Mouse (Mus musculus): Measurements from ENCODE around the gene Serping1. TPM values are rescaled to one million over a fixed set of nuclear protein-coding genes. Genes with fewer than 3 reads are reported as not detected.
A peak's percentile ranks its signal among the peaks of the same experiment; 100 is the strongest.
"Not testable (repeated sequence)": the region's sequence is repeated elsewhere in the genome, so short reads cannot be mapped to it uniquely, and the experiment has no call there.

The Serping1 gene
- 1 to 10 TPM in 1 of 26 experiments, under 1 TPM in 1, not detected in 24; 0.25 to 3.7 TPM for total RNA-seq (2018; cell fraction: chromatin; rRNA removed)
- total RNA-seq (2018; cell fraction: cytosol; rRNA removed), result under 1 TPM in 9 of 26 experiments, not detected in 17; 0.09 to 0.33 (median 0.14) TPM
- 1 to 10 TPM in 1 of 26 experiments, under 1 TPM in 6, not detected in 19; 0.24 to 1.7 (median 0.42) TPM for total RNA-seq (2018; cell fraction: nucleus; rRNA removed)
- 0.07 TPM in 1 of 3 replicates, not detected in the others for polyA plus RNA-seq (2018)

- Histone ChIP-seq H3K79me2 (ENCODE audit: inconsistent target) (no peaks in the 10 kb centered on the region), H3K27ac (no peak within 1 kb of the TSS), H3K36me3 (ENCODE audit: inconsistent target) (no peaks in the 10 kb centered on the region), H3K4me3 (ENCODE audit: inconsistent target) (no peak within 1 kb of the TSS)
- 91% methylated on average over 7 of the region's 9 CpGs for WGBS (ENCODE audit: missing documents)
Measured at GRCm38 (mm10) chr2:84775241-84775640, at the start of gene Serping1. Gene Serping1 (minus strand): TSS chr2:84775444.

GRCm38 (mm10) chr2:84823237-84823636, 48.0 kb upstream of the Serping1 start:
- H3K4me3 ChIP-seq (ENCODE audit: inconsistent target), result no peak overlapping the region
- H3K27ac ChIP-seq, result no peak overlapping the region
- no peaks in the 10 kb centered on the region for H3K36me3 ChIP-seq (ENCODE audit: inconsistent target)
- 46% methylated on average over 2 of the region's 2 CpGs for WGBS (ENCODE audit: missing documents)
- H3K79me2 ChIP-seq (ENCODE audit: inconsistent target), result peaks cover 14% of the 10 kb centered on the region; the same call in 1 of the 2 replicates

- Histone ChIP-seq H3K79me2 (ENCODE audit: inconsistent target) (peaks cover 7% of the 10 kb centered on the region; the same call in 1 of the 2 replicates), H3K36me3 (ENCODE audit: inconsistent target) (no peaks in the 10 kb centered on the region), H3K27ac (no peak within 1 kb of the TSS), H3K4me3 (ENCODE audit: inconsistent target) (no peak within 1 kb of the TSS)
- 54% methylated on average over 13 of the region's 13 CpGs for WGBS (ENCODE audit: missing documents)
Measured at GRCm38 (mm10) chr2:84822552-84822951, 47.3 kb upstream of the Serping1 start, which contains the start of gene Smtnl1. Gene Smtnl1 (minus strand): TSS chr2:84822652.

- H3K36me3 ChIP-seq (ENCODE audit: inconsistent target), result no peaks in the 10 kb centered on the region
- no peaks in the 10 kb centered on the region for H3K79me2 ChIP-seq (ENCODE audit: inconsistent target)
- WGBS (ENCODE audit: missing documents), result 37% methylated on average over 3 of the region's 3 CpGs
- H3K4me3 ChIP-seq (ENCODE audit: inconsistent target), result no peak overlapping the region
- H3K27ac ChIP-seq, result no peak overlapping the region
Measured at GRCm38 (mm10) chr2:84819861-84820260, 44.6 kb upstream of the Serping1 start.

- Histone ChIP-seq H3K27ac (no peak overlapping the region), H3K79me2 (ENCODE audit: inconsistent target) (no peaks in the 10 kb centered on the region), H3K4me3 (ENCODE audit: inconsistent target) (no peak overlapping the region), H3K36me3 (ENCODE audit: inconsistent target) (peaks cover 17% of the 10 kb centered on the region)
- 95% methylated on average over 6 of the region's 6 CpGs for WGBS (ENCODE audit: missing documents)
Measured at GRCm38 (mm10) chr2:84812676-84813075, 37.4 kb upstream of the Serping1 start.

GRCm38 (mm10) chr2:84811880-84812279, 36.6 kb upstream of the Serping1 start:
- WGBS (ENCODE audit: missing documents), result 68% methylated on average over 7 of the region's 7 CpGs
- no peaks in the 10 kb centered on the region for H3K79me2 ChIP-seq (ENCODE audit: inconsistent target)
- no peak overlapping the region for H3K4me3 ChIP-seq (ENCODE audit: inconsistent target)
- H3K36me3 ChIP-seq (ENCODE audit: inconsistent target), result peaks cover 23% of the 10 kb centered on the region
- H3K27ac ChIP-seq, result no peak overlapping the region

GRCm38 (mm10) chr2:84810886-84811577, 35.8 kb upstream of the Serping1 start:
- Histone ChIP-seq H3K4me3 (ENCODE audit: inconsistent target) (no peak overlapping the region; the same call in 1 of the 2 replicates), H3K36me3 (ENCODE audit: inconsistent target) (peaks cover 31% of the 10 kb centered on the region), H3K27ac (no peak overlapping the region), H3K79me2 (ENCODE audit: inconsistent target) (no peaks in the 10 kb centered on the region)
- WGBS (ENCODE audit: missing documents), result 47% methylated on average over 26 of the region's 26 CpGs

- Histone ChIP-seq H3K27ac (no peak overlapping the region), H3K79me2 (ENCODE audit: inconsistent target) (no peaks in the 10 kb centered on the region), H3K4me3 (ENCODE audit: inconsistent target) (no peak overlapping the region), H3K36me3 (ENCODE audit: inconsistent target) (peaks cover 37% of the 10 kb centered on the region)
- 90% methylated on average over 6 of the region's 6 CpGs for WGBS (ENCODE audit: missing documents)
Measured at GRCm38 (mm10) chr2:84810526-84810885, 35.3 kb upstream of the Serping1 start.

- H3K36me3 ChIP-seq (ENCODE audit: inconsistent target), result peaks cover 48% of the 10 kb centered on the region
- H3K27ac ChIP-seq, result no peak overlapping the region
Measured at GRCm38 (mm10) chr2:84809330-84809729, 34.1 kb upstream of the Serping1 start.

GRCm38 (mm10) chr2:84806546-84806945, 31.3 kb upstream of the Serping1 start:
- no peak overlapping the region for H3K4me3 ChIP-seq (ENCODE audit: inconsistent target)
- H3K79me2 ChIP-seq (ENCODE audit: inconsistent target), result peaks cover 17% of the 10 kb centered on the region
- no peak overlapping the region for H3K27ac ChIP-seq
- WGBS (ENCODE audit: missing documents), result 90% methylated on average over 5 of the region's 5 CpGs
- peaks cover 73% of the 10 kb centered on the region for H3K36me3 ChIP-seq (ENCODE audit: inconsistent target)

More at GRCm38 (mm10) chr2:84809330-84809729, 34.1 kb upstream of the Serping1 start:
- H3K79me2 ChIP-seq (ENCODE audit: inconsistent target), result no peaks in the 10 kb centered on the region
- H3K4me3 ChIP-seq (ENCODE audit: inconsistent target), result no peak overlapping the region

GRCm38 (mm10) chr2:84803963-84804362, 28.7 kb upstream of the Serping1 start:
- WGBS (ENCODE audit: missing documents), result 75% methylated on average over 7 of the region's 7 CpGs
- no peak overlapping the region for H3K27ac ChIP-seq
- H3K79me2 ChIP-seq (ENCODE audit: inconsistent target), result peaks cover 31% of the 10 kb centered on the region
- H3K36me3 ChIP-seq (ENCODE audit: inconsistent target), result peaks cover 68% of the 10 kb centered on the region
- no peak overlapping the region for H3K4me3 ChIP-seq (ENCODE audit: inconsistent target)

- peaks cover 43% of the 10 kb centered on the region for H3K36me3 ChIP-seq (ENCODE audit: inconsistent target)
- H3K4me3 ChIP-seq (ENCODE audit: inconsistent target); H3K27ac ChIP-seq: not testable (repeated sequence)
- WGBS (ENCODE audit: missing documents), result 98% methylated on average over 4 of the region's 5 CpGs
- H3K79me2 ChIP-seq (ENCODE audit: inconsistent target), result peaks cover 31% of the 10 kb centered on the region
Measured at GRCm38 (mm10) chr2:84801223-84801622, 26.0 kb upstream of the Serping1 start.

GRCm38 (mm10) chr2:84800304-84800703, 25.1 kb upstream of the Serping1 start:
- 32% methylated on average over 4 of the region's 4 CpGs for WGBS (ENCODE audit: missing documents)
- H3K36me3 ChIP-seq (ENCODE audit: inconsistent target), result peaks cover 34% of the 10 kb centered on the region
- peak overlapping the region; percentile 83 for H3K4me3 ChIP-seq (ENCODE audit: inconsistent target)
- peaks cover 31% of the 10 kb centered on the region for H3K79me2 ChIP-seq (ENCODE audit: inconsistent target)
- peak overlapping the region; percentile 80 for H3K27ac ChIP-seq

- peak overlapping the region; percentile 83 for H3K4me3 ChIP-seq (ENCODE audit: inconsistent target)
- WGBS (ENCODE audit: missing documents), result 0% methylated on average over 14 of the region's 16 CpGs
- H3K79me2 ChIP-seq (ENCODE audit: inconsistent target), result peaks cover 31% of the 10 kb centered on the region
- H3K27ac ChIP-seq, result peak overlapping the region; percentile 80
- H3K36me3 ChIP-seq (ENCODE audit: inconsistent target), result peaks cover 22% of the 10 kb centered on the region
Measured at GRCm38 (mm10) chr2:84799041-84799561, 23.9 kb upstream of the Serping1 start.

GRCm38 (mm10) chr2:84798493-84798921, 23.3 kb upstream of the Serping1 start, which contains the start of gene Ube2l6:
Gene Ube2l6 (plus strand): TSS chr2:84798828.
- peaks cover 16% of the 10 kb centered on the region for H3K36me3 ChIP-seq (ENCODE audit: inconsistent target)
- H3K27ac ChIP-seq, result peak within 1 kb of the TSS; percentile 80
- WGBS (ENCODE audit: missing documents), result 0% methylated on average over 21 of the region's 21 CpGs
- H3K4me3 ChIP-seq (ENCODE audit: inconsistent target), result peak within 1 kb of the TSS; percentile 83
- H3K79me2 ChIP-seq (ENCODE audit: inconsistent target), result peaks cover 31% of the 10 kb centered on the region

Measured in macrophage (primary cell).